Mouse (Mus musculus) T-cell, adult 2 months (primary cell): ENCODE data around the gene Swsap1.

Experiments
- DNase-seq: peaks from one replicate; pipeline ENCODE4 v3.0.0; 2022; ENCODE audit warnings: low spot score

The Swsap1 gene

DNA sequence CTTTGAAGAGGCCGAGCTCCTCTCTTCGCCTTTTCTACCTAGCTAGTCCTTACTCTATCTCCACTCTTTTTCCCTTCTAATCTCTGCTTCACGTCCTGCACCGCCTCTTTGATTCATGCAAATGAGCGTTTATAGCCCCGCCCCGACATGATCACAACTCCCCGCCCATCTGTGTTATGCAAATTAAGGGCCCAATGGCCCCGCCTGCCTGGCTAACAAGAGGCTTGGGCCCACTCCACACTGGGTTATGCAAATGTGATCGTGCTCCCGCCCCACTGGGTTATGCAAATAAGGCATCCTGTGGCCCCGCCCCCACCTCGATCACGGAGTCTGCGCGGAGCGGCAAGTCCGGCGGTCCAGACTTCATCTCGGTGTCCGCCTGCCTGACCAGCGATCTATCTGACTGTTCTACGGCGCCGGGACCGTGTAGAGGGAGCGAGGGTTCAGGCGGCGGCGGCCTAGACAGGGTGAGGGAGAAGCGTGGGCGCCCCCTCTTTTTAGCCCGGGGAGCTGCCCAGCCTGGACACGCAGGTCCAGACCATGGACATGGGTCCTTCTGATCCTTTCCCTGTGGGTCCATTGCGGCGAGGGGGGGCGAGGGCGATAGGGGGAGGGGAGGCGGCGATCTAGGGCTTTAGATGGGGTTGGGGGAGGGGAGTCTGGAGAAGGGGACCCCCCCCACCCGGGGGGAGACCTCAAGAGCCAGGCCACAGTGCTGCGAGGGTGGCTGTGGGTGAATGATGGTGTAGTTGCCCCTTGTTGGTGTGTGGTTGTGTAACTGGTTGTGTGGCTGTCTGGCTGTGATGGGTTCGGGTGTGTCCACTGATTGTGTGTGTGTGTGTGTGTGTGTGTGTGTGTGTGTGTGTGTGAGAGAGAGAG lies 18.6 kb upstream of the Swsap1 start, which contains the start of gene Plppr2:
Gene Plppr2, plus strand, starts transcription at position 342 of the 879 bp plus-strand sequence.
- DNase-seq = peak; percentile 87

DNA sequence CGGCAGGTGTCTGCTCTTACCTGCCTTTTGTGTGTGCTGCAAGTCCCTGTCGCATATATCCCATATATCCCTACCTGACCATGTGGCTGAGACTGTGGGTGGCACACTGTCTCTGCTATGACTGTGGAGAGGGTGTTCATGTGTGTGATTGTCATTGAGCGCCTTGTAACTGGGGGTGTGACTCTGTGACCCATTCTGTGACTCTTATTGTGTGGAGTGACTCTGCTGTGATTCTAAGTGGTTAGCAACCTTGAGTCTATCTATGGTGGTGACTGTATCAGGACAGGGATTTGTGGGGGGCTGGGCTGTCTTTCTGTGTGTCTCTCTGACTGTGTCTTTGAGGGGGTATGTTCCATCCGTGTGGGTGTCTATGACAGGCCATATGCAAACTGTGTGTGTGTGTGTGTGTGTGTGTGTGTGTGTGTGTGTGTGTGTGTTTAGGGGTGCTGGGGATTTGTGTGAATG lies 17.8 kb upstream of the Swsap1 start:
- no peak for DNase-seq

- no peak for DNase-seq
These were observed 17.2 kb upstream of the Swsap1 start for GRCm38 (mm10) chr9:21938234-21938855.

- no peak for DNase-seq
These were observed 12.5 kb upstream of the Swsap1 start for GRCm38 (mm10) chr9:21943046-21943445.

DNA sequence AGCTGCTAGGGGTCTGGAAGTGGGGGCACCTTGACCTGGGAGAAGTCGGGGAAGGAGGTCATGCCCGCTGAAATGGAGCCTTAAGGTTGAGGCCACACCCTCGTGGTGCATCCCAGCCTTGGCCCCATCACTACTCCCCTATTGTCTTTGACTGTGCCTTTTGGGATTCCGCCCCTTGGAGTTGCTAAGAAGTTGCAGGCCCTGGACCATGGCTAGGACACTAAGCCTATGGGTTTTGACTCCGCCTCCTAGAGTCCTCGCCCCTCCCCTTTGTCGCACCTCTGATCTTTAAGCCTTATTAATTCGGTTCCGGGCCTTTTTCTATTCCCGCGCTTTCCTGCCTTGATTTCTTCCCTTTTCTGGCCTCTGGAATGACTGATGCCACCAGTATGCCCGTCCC lies 11.9 kb upstream of the Swsap1 start:
- DNase-seq = no peak

DNA sequence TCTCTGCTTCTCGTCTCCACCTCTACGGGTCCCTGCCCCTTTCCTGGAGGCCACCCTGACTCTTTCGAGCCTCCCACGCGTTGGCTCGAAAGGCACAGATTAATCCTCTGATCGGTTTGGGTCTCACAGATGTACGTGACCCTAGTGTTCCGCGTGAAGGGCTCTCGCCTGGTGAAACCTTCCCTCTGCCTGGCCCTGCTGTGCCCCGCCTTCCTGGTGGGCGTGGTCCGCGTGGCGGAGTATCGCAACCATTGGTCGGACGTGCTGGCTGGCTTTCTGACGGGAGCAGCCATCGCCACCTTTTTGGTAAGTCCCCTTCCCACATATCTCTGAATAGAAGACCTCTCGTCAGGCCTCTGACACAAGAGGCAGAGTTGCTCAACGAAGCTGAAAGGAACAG lies 11.3 kb upstream of the Swsap1 start:
- no peak for DNase-seq

DNA sequence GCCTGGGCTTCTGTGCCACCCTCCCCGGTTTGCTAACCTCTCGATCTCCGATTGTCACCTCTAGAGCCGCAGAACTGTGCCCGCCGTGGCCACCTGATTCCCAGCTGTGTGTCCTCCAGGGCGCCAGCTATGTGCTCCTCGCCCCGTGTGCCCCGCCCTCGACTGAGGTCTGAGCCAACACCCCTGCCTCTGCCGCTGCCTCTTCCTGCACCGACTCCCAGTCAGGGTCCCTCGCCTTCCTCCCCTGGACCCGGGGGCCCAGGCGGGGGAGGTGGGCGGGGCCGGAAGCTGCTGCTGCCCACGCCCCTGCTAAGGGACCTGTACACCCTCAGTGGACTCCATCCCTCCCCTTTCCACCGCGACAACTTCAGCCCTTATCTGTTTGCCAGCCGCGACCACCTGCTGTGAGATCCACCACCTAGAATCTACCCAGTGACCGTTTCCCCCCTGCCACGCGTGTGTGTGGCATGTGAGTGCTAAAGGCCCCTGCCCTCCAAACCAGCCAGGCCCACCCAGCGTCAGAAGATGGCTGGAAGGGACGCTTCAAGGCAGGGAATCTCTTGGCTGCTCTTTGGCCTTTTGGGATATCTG lies 7.9 kb upstream of the Swsap1 start:
- DNase-seq = peak; percentile 19

DNA sequence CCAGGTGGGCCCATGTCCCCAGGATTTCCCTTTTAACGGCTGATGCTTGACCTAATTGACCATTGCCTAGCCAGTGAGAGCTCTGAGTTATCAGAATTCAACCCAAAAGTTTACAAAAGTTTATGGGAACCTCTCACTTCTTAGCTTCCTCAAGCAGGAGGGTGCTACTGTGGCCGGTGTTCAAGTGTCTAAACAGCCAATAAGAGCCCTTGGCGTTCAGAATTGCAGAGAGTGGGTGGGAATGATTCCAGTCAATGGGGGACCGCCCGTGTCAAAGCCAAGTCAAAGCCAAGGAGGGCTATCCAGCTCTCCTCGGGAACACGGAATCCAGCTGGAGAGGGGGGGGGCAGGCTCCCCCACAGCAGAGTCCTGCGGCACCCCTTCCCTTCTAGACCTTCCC lies 7.4 kb upstream of the Swsap1 start:
- no peak for DNase-seq

DNA sequence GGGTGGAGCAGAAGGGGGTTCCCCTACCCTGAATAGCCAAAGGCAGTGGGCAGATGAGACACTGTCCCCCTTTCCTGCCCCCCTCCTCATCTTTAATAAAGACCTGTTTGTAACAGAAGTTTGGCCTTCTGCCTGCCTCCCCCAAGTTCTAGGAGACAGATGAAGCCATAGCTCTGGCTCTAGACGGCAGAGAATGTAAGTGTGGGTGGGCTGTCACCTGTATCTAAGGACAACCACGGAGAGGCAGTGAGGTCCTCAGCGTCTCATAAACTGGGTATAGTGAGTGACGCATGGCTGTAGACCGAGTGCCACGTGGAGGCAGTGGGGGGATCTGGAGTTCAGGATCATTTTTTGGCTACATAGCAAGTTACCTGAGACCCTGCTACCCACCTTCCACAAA lies 6.8 kb upstream of the Swsap1 start:
- DNase-seq = no peak

- peak; percentile 39 for DNase-seq
These were observed 5.2 kb upstream of the Swsap1 start for GRCm38 (mm10) chr9:21950322-21950721.

DNA sequence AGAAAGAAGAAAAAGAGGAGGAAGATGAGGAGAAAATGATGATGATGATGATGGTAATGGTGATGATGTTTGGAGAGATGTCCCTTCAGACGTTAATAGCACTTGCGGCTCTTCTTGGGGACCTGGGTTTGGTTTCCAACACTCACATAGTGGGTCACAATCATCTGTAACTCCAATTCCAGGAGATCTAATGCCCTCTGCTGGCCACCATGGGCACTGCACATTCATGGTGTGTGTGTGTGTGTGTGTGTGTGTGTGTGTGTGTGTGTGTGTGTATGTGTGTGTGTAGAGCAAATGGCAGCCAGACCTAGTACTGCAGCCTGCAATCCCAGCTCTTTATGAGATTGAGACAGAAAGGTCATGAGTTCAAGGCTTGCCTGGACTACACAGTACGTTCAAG lies 3.6 kb upstream of the Swsap1 start:
- DNase-seq = no peak

GRCm38 (mm10) chr9:21953600-21953999 lies 2.0 kb upstream of the Swsap1 start:
- DNase-seq = no peak

GRCm38 (mm10) chr9:21954635-21955034 lies 920 bp upstream of the Swsap1 start:
- no peak for DNase-seq

DNA sequence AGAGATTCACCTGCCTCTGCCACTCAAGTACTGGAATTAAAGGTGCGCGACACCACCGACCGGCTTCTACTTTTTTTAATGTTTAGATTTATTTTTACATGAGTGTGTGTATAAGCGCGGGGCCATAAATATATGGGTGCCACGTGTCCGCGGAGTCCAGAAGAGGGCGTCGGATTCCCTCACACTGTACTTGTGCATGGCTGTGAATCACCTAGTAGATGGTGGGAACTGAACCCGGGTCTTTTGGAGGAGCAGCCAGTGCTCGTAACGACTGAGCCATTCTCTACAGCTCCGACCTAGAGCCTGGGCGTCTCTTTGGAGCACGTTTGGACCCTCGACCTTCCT lies 358 bp upstream of the Swsap1 start:
- no peak for DNase-seq

DNA sequence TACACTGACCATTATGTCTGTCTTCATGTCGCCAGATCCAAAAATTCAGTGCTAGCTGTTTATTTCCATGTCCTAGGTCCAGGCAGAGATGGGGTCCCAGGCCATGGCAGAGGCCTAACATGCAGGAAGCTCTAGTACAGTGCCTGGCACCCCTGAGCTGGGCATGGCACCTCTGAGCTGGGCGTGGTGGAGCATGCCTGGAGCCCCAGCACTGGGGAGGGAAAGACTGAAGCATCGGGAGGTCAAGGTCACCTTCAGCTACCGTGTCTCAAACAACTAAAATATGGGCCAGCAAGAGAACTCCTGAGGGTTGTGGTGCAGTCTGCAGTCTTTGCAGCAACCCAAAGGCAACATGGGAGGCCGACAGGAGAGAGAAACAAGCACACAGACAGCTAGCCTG lies 2.8 kb downstream of the Swsap1 start:
- DNase-seq = no peak

GRCm38 (mm10) chr9:21959244-21959643 lies 3.7 kb downstream of the Swsap1 start:
- DNase-seq = no peak

DNA sequence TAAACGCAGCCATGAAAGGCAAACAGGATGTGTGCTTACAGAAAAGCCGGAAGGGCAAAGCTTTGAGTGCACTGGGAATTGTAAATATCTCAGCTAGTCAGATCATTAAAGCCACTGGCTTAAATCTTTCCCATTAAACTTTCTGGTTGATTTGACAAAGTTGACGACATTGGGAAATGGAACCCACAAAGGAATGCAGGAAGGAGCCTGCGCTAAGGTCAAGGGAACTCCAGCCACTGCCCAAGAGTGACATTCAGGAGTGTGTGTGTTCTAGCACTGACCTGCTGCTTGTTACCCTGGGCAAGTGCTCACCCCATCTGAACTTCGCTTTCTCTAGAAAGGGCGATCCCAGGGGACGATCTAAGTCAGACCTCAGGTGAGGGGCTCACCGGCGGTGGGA lies 4.6 kb downstream of the Swsap1 start:
- DNase-seq = no peak

DNA sequence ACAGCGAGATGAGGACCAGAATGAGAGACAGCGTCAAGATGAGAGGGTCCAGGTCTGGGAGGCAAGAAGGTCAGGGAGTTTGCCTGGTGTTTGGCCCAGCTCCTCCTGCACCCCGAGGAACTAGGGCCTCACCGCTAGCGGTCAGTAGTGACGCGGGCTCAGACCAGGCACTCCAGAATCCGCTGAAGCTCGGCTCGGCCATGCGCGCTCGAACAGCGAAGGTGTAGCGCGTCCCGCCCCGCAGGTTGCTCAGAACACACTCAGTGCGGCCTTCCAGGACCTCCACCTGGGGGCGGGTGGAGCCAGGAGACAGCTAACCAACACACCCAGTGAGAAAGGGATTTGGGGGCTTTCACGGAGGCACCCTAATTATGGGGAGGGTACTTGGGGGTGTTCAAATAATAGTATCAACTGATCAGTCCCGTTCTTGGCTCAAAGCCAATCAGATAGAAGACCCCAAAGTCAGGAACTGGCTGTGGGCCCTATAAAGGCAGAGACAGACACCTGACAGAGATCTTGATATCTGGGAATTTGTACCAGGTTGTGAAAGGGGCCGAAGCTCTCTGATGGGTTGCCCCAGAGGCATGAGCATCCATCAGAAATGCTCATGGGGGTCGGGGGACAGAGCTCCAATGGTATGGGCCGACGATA lies 5.1 kb downstream of the Swsap1 start:
- no peak for DNase-seq

DNA sequence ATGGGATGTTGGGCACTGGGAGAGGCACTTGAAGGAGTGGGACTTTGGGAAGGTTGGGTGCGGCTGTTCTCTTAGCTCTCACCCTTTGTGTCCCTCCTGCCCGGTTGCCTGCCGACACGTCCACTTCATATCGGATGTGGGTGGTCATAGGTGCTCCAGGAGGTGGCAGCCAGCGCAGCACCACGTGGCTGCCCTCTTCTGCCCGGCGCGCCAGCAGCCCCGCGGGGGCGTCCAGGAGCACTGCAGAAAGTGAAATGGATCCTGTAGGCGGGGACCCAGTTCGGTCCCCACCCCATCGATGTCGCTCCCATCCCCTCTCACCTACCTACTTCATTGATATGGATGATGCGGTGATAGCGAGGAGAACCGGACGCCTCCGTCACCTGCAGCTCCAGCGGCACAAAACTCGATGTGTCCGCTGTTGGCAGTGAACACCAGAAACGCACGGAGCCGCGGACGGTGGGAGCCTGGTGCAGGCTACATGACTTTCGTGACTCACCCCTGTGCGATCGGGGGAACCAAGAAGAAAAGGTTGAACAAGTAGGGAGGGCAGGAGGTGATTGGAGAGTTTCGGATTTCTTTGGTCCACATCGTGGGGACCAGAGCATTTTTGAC lies 5.9 kb downstream of the Swsap1 start:
- DNase-seq = no peak

GRCm38 (mm10) chr9:21962010-21962409 lies 6.5 kb downstream of the Swsap1 start:
- DNase-seq = no peak

- peak; percentile 62 for DNase-seq
These were observed 7.0 kb downstream of the Swsap1 start for GRCm38 (mm10) chr9:21962416-21963059.

DNA sequence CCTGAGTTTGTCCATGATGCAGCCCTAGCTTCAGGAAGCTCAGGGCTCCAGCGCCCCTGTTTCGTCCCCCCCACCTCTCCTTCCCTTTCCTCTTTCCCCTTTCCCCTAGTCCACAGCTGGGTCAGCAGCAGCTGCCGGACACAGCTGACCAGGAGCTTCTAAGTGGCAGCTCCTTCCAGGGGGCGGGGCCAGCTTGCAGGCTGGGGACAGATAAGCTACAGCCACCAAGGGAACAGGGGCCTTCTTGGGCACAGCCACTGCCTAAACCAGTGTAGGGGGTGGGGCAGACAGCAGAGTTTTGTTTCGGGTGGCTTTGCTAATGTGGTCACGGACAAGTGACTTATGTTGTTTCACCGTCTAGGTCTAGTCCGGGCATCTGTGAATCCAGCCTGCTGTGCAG lies 7.9 kb downstream of the Swsap1 start, which contains the start of gene Epor:
Gene Epor, minus strand, starts transcription at position 90 of the 400 bp plus-strand sequence.
- no peak for DNase-seq
